Mouse (Mus musculus): ENCODE measurements around the gene Ppcdc.

DNA sequence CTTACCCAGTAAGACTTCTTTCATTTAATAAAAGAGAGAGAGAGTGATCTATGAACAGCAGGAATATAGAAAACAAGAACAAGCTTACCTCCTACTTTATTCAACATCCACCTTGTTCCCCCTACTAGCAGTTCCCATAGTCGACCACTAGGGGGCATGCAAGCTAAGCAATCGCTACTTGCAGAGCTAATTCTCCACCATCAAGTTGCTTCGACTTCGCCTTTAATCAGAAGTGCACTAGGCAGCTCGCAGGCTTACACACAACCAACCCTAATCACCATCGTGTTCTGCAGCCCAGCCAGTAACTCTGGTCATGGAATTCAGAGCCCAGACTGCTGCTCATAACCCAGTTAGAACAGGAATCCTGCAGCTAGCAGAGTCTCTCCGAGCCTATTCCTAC lies 45.9 kb upstream of the Ppcdc start:
- TF ChIP-seq POLR2A (IDR thresholded peaks at IDR 0.05; ENCODE audit: insufficient read length, low read depth) (no peak), E2F4 (IDR thresholded peaks at IDR 0.05; ENCODE audit: insufficient read depth) (no peak), CEBPB (IDR thresholded peaks at IDR 0.05; ENCODE audit: insufficient read depth, poor library complexity, severe bottlenecking) (no peak), MYOG (IDR thresholded peaks at IDR 0.05; ENCODE audit: control insufficient read depth in 1 of 3, insufficient read depth in 1 of 3, insufficient read length in 2 of 3, low read depth in 2 of 3) (no peak), USF1 (IDR thresholded peaks at IDR 0.05; ENCODE audit: low read depth) (no peak), POLR2AphosphoS2 (IDR thresholded peaks at IDR 0.05; ENCODE audit: insufficient read length, low read depth) (no peak), MAX (IDR thresholded peaks at IDR 0.05; ENCODE audit: low read depth) (no peak), TCF3 (IDR thresholded peaks at IDR 0.05; ENCODE audit: insufficient read length, low read depth) (no peak), TCF12 (IDR thresholded peaks at IDR 0.05; ENCODE audit: insufficient read depth, poor library complexity, severe bottlenecking) (no peak), MYOD1 (IDR thresholded peaks at IDR 0.05; ENCODE audit: control insufficient read depth in 1 of 3, insufficient read length in 2 of 3, low read depth in 2 of 3) (no peak), SRF (IDR thresholded peaks at IDR 0.05; ENCODE audit: control insufficient read depth, insufficient read length, low read depth) (no peak), REST (IDR thresholded peaks at IDR 0.05; ENCODE audit: insufficient read depth, insufficient read length) (no peak)

Measured in myocyte (in vitro differentiated cells).